Mouse (Mus musculus) midbrain, embryonic 12.5 days (tissue): ENCODE data around the gene Serpinb6a. TPM values are rescaled to one million over a fixed set of nuclear protein-coding genes. Genes with fewer than 3 reads are reported as not detected.

Source experiments
- ATAC-seq: fragments of 200-750 bp; cut with Nextera tagmentation; 2 replicates; pipeline ENCODE4 v1.8.0; 2017; ENCODE audit warnings: low read depth, moderate TSS enrichment, moderate library complexity; ENCODE audit not compliant: low FRiP score
- H3K27ac ChIP-seq: fragments of 300-500 bp; sonication (generic); replicated peaks from 2 replicates; pipeline ENCODE4 v1.5.1; 2016; ENCODE audit warnings: mild to moderate bottlenecking
- H3K27me3 ChIP-seq: fragments of 300-500 bp; sonication (generic); 2 replicates; pipeline ENCODE4 v1.6.1; 2016; ENCODE audit warnings: mild to moderate bottlenecking
- H3K36me3 ChIP-seq: fragments of 300-500 bp; sonication (generic); 2 replicates; pipeline ENCODE4 v1.6.1; 2016
- H3K4me1 ChIP-seq: fragments of 300-500 bp; sonication (generic); 2 replicates; pipeline ENCODE4 v1.6.1; 2016
- H3K4me2 ChIP-seq: fragments of 300-500 bp; sonication (generic); replicated peaks from 2 replicates; pipeline ENCODE4 v1.6.1; 2016; ENCODE audit warnings: mild to moderate bottlenecking, moderate library complexity
- H3K4me3 ChIP-seq: fragments of 300-500 bp; sonication (generic); 2 replicates; pipeline ENCODE4 v1.5.1; 2016; ENCODE audit warnings: mild to moderate bottlenecking
- H3K9ac ChIP-seq: fragments of 300-500 bp; sonication (generic); replicated peaks from 2 replicates; pipeline ENCODE4 v1.6.1; 2016; ENCODE audit warnings: mild to moderate bottlenecking, moderate library complexity
- H3K9me3 ChIP-seq: fragments of 300-500 bp; sonication (generic); 2 replicates; pipeline ENCODE4 v1.6.1; 2016; ENCODE audit warnings: mild to moderate bottlenecking
- WGBS: fragments of 180-500 bp; shearing (Covaris S2); methylation state at CpG from one replicate; pipeline ENCODE4 v1.1.7; 2016; 5-methylcytosine and 5-hydroxymethylcytosine counted together
- polyA plus RNA-seq: library from polyadenylated mRNA; unstranded; fragments of >200 nt; fragmentation: Nextera tagmentation; extraction: Ambion mirVana; gene quantifications from 2 replicates; pipeline ENCODE4 v1.2.1, GENCODE M21; 2016

Serpinb6a gene
- 31.2 and 40.1 TPM in 2 replicates for polyA plus RNA-seq

DNA sequence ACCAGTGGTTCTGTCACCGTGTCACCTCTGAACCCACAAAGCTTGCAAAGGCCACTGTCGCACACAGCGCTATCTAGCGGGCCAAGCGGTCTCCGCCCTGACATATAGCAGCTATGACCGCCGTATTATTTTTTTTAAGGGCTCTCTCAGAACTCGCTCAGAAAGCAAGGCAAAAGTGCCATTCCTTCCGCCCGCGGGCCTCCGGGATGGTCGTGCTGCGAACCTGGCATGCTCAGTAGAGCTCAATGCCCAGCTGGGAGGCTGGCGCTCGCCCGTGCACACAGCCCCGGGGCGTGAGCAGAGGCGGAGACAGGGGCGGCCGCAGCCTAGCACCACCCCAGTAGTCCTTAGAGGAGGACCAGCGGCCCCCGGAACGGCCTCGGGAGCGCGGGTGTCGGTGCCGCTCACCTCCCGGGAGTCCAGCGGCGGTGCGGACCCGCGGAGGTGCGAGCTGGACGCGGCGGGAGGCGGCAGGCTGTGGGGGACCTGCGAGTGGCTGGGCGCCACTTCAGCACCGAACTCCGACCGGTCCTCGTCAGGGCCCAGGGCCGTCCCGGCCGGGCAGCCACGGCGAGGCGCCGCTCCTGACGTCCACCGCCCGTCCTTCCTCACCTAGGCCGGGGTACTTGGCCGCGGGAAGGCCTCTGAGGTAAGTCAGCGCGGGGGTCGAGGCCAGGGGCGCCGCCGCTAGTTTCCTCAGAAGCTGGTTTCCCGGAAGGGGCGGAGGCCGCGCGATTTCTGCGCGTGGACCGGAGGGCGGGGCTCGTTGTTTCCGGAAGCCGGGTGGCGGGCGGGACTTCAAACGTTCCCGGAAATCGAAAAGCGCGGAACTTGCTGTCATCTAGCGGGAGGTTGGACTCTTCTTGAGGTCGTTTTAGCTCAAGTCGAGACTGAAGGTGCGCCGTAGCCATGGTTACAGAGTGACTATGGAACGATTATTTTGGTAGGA lies at the start of gene Serpinb6a, which contains the start of gene Ripk1:
Gene Serpinb6a (minus strand): TSS at position 737 of the 949 bp plus-strand sequence.
Gene Ripk1 (plus strand): TSS at position 306 of the 949 bp plus-strand sequence.
- Histone ChIP-seq H3K9me3 (no peaks in the 10 kb centered on the region), H3K4me1 (peaks cover 9% of the 10 kb centered on the region), H3K4me3 (peak within 1 kb of the TSS; percentile 95), H3K36me3 (no peaks in the 10 kb centered on the region), H3K4me2 (peak within 1 kb of the TSS; percentile 82), H3K27ac (peak within 1 kb of the TSS; percentile 87), H3K9ac (peak within 1 kb of the TSS; percentile 87), H3K27me3 (no peaks in the 10 kb centered on the region)
- peak; percentile 96 for ATAC-seq
- WGBS: under 1% methylated on average over 87 of the region's 92 CpGs

DNA sequence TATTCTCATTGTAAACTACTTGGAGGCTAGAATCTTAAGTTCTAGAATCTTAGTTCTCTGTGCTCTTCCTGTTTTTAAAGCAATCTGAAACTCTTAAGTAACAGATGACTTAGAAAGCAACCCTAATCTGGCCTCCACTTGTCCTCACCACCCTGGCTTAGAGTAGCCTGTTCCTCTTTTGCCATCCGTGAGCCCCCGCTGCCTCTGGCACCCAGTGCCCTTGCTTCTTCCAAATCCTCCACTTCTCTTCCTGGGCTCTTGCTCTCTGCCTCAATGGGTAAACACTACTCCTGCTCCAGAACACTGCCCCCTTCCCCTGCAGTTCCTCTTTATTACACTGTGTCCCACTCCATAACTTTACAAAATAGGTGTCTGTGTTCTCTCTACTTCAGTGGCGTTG lies 49.1 kb upstream of the Serpinb6a start:
- no peak overlapping the region for H3K27ac ChIP-seq
- H3K27me3 ChIP-seq: no peaks in the 10 kb centered on the region
- H3K9ac ChIP-seq: no peak overlapping the region
- WGBS: 92% methylated on average over 3 of the region's 3 CpGs
- H3K36me3 ChIP-seq: peaks cover 33% of the 10 kb centered on the region
- no peak overlapping the region for H3K4me3 ChIP-seq
- no peaks in the 10 kb centered on the region for H3K4me1 ChIP-seq
- ATAC-seq: no peak
- H3K9me3 ChIP-seq: no peaks in the 10 kb centered on the region
- H3K4me2 ChIP-seq: no peak overlapping the region

DNA sequence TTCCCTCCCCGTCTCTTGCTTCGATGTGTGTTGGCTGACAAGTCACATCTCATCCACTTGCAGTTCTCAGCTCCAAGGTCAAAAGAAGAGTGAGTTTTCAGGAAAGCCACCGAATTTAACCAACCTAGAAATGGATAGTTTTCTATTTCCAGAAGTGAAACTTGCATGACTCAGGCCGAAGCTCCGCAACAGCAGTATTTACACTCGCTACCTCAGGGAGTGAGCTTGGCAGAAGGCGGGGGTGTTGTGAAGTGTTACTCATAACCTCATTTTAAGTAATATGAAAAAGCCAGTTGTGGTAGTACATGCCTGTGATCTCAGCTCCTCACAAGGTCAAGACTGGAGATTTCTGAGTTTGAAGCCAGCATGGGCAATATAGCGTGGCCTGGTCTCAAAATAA lies 47.9 kb upstream of the Serpinb6a start:
- Histone ChIP-seq H3K9ac (no peak overlapping the region), H3K27me3 (no peaks in the 10 kb centered on the region), H3K36me3 (peaks cover 25% of the 10 kb centered on the region), H3K4me1 (no peaks in the 10 kb centered on the region), H3K9me3 (no peaks in the 10 kb centered on the region), H3K4me3 (no peak overlapping the region), H3K27ac (no peak overlapping the region), H3K4me2 (no peak overlapping the region)
- no peak for ATAC-seq
- WGBS: 96% methylated on average over 8 of the region's 8 CpGs

DNA sequence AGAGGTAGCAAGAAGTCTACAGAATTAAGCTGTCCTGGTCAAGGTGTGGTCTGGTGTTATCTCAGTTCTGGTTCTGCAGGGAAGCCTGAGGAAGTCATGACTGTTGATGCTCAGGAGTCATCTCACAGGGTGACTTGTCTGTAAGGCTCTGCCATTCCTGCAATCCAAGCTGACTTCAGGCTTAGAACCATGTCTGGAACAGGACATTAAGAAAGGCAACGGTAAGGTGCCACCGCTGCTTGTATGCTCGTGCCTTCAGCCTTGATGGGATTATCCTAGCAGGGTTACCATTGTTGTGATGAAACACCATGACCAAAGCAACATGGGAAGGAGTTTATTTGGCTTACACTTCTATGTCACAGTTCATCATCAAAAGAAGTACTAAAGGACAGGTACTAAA lies 44.9 kb upstream of the Serpinb6a start:
- Histone ChIP-seq H3K9ac (no peak overlapping the region), H3K4me3 (no peak overlapping the region)
- 66% methylated on average over 3 of the region's 3 CpGs for whole genome bisulfite sequencing

DNA sequence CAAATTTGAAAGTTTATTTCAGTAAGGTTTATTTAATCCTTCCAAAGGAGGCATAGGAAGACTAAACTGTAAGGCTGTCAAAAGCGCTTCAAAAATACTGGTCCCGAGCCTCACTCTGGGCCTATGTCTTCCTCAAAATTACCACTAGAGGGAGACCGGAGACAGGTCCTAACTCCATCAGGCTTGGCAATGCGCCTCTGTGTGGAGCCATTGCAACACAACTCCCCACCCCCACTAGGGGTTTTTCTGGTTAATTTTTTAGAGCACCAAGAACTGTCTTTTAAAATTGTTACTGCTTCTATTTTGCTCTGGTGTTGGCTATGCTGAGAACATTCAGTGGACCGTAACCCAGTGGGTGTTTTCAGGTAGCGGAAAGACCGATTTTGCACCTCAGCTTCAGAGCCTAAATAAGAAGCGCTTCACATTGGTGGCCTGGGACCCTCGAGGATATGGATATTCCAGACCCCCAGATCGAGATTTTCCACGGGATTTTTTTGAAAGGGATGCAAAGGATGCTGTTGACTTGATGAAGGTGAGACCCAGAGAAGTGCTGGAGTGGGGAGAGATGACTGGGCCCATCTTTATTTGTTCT lies 43.9 kb upstream of the Serpinb6a start:
- Histone ChIP-seq H3K4me3 (no peak overlapping the region), H3K4me2 (no peak overlapping the region), H3K36me3 (peaks cover 14% of the 10 kb centered on the region), H3K27ac (no peak overlapping the region), H3K4me1 (no peaks in the 10 kb centered on the region), H3K9ac (no peak overlapping the region), H3K27me3 (no peaks in the 10 kb centered on the region), H3K9me3 (no peaks in the 10 kb centered on the region)
- 43% methylated on average over 11 of the region's 11 CpGs for WGBS
- peak; percentile 91 for ATAC-seq

More for the DNA sequence above, 44.9 kb upstream of the Serpinb6a start:
- Histone ChIP-seq H3K4me2 (no peak overlapping the region), H3K9me3 (no peaks in the 10 kb centered on the region), H3K36me3 (peaks cover 18% of the 10 kb centered on the region), H3K27ac (no peak overlapping the region), H3K27me3 (no peaks in the 10 kb centered on the region), H3K4me1 (no peaks in the 10 kb centered on the region)
- ATAC-seq: no peak

GRCm38 (mm10) chr13:34045511-34046249 lies 43.1 kb upstream of the Serpinb6a start:
- H3K4me2 ChIP-seq: no peak overlapping the region
- H3K9ac ChIP-seq: no peak overlapping the region
- H3K27ac ChIP-seq: no peak overlapping the region
- peak; percentile 38; the same call in 1 of the 2 replicates for ATAC-seq
- H3K36me3 ChIP-seq: peaks cover 12% of the 10 kb centered on the region
- WGBS: 63% methylated on average over 5 of the region's 5 CpGs
- H3K4me1 ChIP-seq: no peaks in the 10 kb centered on the region
- H3K9me3 ChIP-seq: no peaks in the 10 kb centered on the region
- H3K4me3 ChIP-seq: no peak overlapping the region
- H3K27me3 ChIP-seq: no peaks in the 10 kb centered on the region

GRCm38 (mm10) chr13:34043716-34044393 lies 41.3 kb upstream of the Serpinb6a start:
- Histone ChIP-seq H3K4me3 (no peak overlapping the region), H3K27ac (no peak overlapping the region), H3K27me3 (no peaks in the 10 kb centered on the region), H3K36me3 (peaks cover 5% of the 10 kb centered on the region; the same call in 1 of the 2 replicates), H3K9me3 (0 out of 2 replicates have a peak, but pooled peaks cover 3% of the 10 kb centered on the region), H3K9ac (no peak overlapping the region), H3K4me2 (no peak overlapping the region), H3K4me1 (peaks cover under 1% of the 10 kb centered on the region)
- ATAC-seq: no peak
- 78% methylated on average over 7 of the region's 7 CpGs for WGBS

GRCm38 (mm10) chr13:34040091-34040490 lies 37.5 kb upstream of the Serpinb6a start:
- H3K9me3 ChIP-seq: 0 out of 2 replicates have a peak, but pooled peaks cover 3% of the 10 kb centered on the region
- no peak for ATAC-seq
- H3K27ac ChIP-seq: no peak overlapping the region
- WGBS: 92% methylated on average over 3 of the region's 3 CpGs
- no peaks in the 10 kb centered on the region for H3K27me3 ChIP-seq
- H3K4me1 ChIP-seq: peaks cover 19% of the 10 kb centered on the region
- no peak overlapping the region for H3K4me3 ChIP-seq
- H3K9ac ChIP-seq: no peak overlapping the region
- H3K4me2 ChIP-seq: no peak overlapping the region
- no peaks in the 10 kb centered on the region for H3K36me3 ChIP-seq

GRCm38 (mm10) chr13:34038901-34039341 lies 36.3 kb upstream of the Serpinb6a start:
- Histone ChIP-seq H3K4me2 (peak overlapping the region; percentile 84), H3K4me3 (no peak overlapping the region), H3K36me3 (no peaks in the 10 kb centered on the region), H3K27me3 (no peaks in the 10 kb centered on the region), H3K4me1 (peaks cover 19% of the 10 kb centered on the region), H3K9ac (no peak overlapping the region), H3K9me3 (0 out of 2 replicates have a peak, but pooled peaks cover 3% of the 10 kb centered on the region), H3K27ac (no peak overlapping the region)
- no peak for ATAC-seq
- WGBS: 33% methylated on average over 8 of the region's 8 CpGs

DNA sequence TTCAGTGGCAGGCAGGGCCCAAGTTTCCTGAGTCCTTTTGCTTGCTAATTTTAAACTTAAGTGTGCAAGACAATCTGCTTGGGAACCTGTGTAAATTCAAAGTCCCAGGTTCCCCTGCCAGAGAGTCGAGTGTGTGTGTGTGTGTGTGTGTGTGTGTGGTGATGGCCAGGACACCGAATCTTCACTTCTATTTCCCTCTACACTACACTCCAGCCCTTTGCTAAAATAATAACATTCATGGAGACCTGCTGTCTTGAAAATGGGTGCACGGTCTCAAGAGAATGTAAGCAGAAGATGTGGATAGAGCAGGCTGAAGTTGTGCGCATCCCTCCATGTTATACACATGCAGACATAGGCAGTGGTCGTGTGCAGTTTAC lies 35.5 kb upstream of the Serpinb6a start:
- 0 out of 2 replicates have a peak, but pooled peaks cover 2% of the 10 kb centered on the region for H3K36me3 ChIP-seq
- H3K4me3 ChIP-seq: peak overlapping the region; percentile 78
- H3K9me3 ChIP-seq: 0 out of 2 replicates have a peak, but pooled peaks cover 3% of the 10 kb centered on the region
- H3K27me3 ChIP-seq: no peaks in the 10 kb centered on the region
- peak overlapping the region; percentile 82 for H3K9ac ChIP-seq
- peak overlapping the region; percentile 84 for H3K4me2 ChIP-seq
- peak overlapping the region; percentile 83 for H3K27ac ChIP-seq
- ATAC-seq: 0 out of 2 replicates have a peak, but pooled peaks have one; percentile 13
- 39% methylated on average over 5 of the region's 5 CpGs for WGBS
- peaks cover 19% of the 10 kb centered on the region for H3K4me1 ChIP-seq
